In the genomic region with DNA sequence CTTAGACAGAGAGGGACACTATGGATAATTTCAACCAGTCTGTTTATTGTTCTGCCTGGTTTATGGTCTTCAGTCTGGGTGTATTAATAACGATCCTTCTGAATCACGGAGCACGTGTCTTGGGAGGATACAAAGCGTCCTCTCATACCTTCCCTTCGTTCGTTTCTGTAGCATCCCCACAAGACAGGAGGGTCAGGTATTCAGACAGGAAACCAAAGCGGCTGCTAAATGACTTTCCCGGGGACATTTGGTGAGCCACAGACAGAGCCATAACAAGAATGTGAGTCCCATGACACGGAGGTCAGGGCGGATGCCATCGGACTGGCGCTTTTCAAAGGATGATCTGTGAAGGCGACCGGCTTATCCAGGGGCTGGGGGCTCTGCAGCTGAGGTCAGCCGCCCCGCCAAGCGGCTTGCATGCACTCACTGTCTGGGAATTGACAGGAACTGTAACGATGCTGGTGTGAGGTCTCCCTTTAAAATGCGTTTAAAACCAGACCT, we compare ENCODE assay signal across 8 mouse cellular contexts.
DNase-seq lines count a peak whose midpoint lies in the region; ATAC-seq and TF ChIP-seq lines count a peak whose summit lies in the region.

No protein-coding gene starts in this region.

- intact Hi-C loops in left cerebral cortex, postnatal 36 days (cut with DNase I) = no loop called here

- 12% methylated on average over 19 of the region's 19 CpGs for WGBS in heart, embryonic 11.5 days (ENCODE audit: insufficient replicate concordance)
- 3% methylated on average over 19 of the region's 19 CpGs for WGBS in embryonic facial prominence, embryonic 12.5 days
- 7% methylated on average over 19 of the region's 19 CpGs for WGBS in intestine, postnatal 0 days
- 11% methylated on average over 19 of the region's 19 CpGs for WGBS in neural tube, embryonic 11.5 days

- 0 out of 2 replicates have a peak overlapping the region, but pooled peaks have one; percentile 8 for H3K4me3 ChIP-seq in heart, embryonic 11.5 days (ENCODE audit: low read depth, low read length)
- peak overlapping the region; percentile 17; the same call in 1 of the 2 replicates for H3K4me3 ChIP-seq in embryonic facial prominence, embryonic 12.5 days
- peak overlapping the region; percentile 11; the same call in 1 of the 2 replicates for H3K4me3 ChIP-seq in intestine, postnatal 0 days (ENCODE audit: low read depth, low read length)
- H3K4me3 ChIP-seq in neural tube, embryonic 11.5 days (ENCODE audit: low read depth, low read length) = 0 out of 2 replicates have a peak overlapping the region, but pooled peaks have one; percentile 6

- no peak for ATAC-seq in heart, embryonic 11.5 days (replicated peaks; ENCODE audit: insufficient number of reproducible peaks, low FRiP score, low TSS enrichment)
- 0 out of 2 replicates have a peak, but pooled peaks have one; percentile 41 for ATAC-seq in embryonic facial prominence, embryonic 12.5 days (ENCODE audit: insufficient number of reproducible peaks, insufficient read depth, low FRiP score, low TSS enrichment)
- ATAC-seq in intestine, postnatal 0 days = peak; percentile 67; the same call in 1 of the 2 replicates
- peak; percentile 64 for ATAC-seq in neural tube, embryonic 11.5 days (ENCODE audit: insufficient read depth, low FRiP score, low TSS enrichment)

- no peaks in the 10 kb centered on the region for H3K4me1 ChIP-seq in heart, embryonic 11.5 days (ENCODE audit: control insufficient read depth, insufficient read depth, low read length)
- peaks cover 23% of the 10 kb centered on the region for H3K4me1 ChIP-seq in embryonic facial prominence, embryonic 12.5 days
- H3K4me1 ChIP-seq in intestine, postnatal 0 days (replicated peaks; ENCODE audit: control insufficient read depth, insufficient read depth, low read length) = no peaks in the 10 kb centered on the region
- H3K4me1 ChIP-seq in neural tube, embryonic 11.5 days (ENCODE audit: control insufficient read depth, insufficient read depth, low read length) = peaks cover 9% of the 10 kb centered on the region; the same call in 1 of the 2 replicates

- no peaks in the 10 kb centered on the region for H3K27me3 ChIP-seq in heart, embryonic 11.5 days (ENCODE audit: control insufficient read depth, insufficient read depth, low read length)
- no peaks in the 10 kb centered on the region for H3K27me3 ChIP-seq in embryonic facial prominence, embryonic 12.5 days
- H3K27me3 ChIP-seq in intestine, postnatal 0 days (replicated peaks; ENCODE audit: control insufficient read depth, insufficient read depth, low read length) = no peaks in the 10 kb centered on the region
- no peaks in the 10 kb centered on the region for H3K27me3 ChIP-seq in neural tube, embryonic 11.5 days (ENCODE audit: control insufficient read depth, insufficient read depth, low read length)

- H3K9ac ChIP-seq in heart, embryonic 11.5 days (ENCODE audit: low read depth, low read length) = no peak overlapping the region
- peak overlapping the region; percentile 7; the same call in 1 of the 2 replicates for H3K9ac ChIP-seq in embryonic facial prominence, embryonic 12.5 days
- no peak overlapping the region for H3K9ac ChIP-seq in intestine, postnatal 0 days (ENCODE audit: low read depth, low read length)
- H3K9ac ChIP-seq in neural tube, embryonic 11.5 days (ENCODE audit: low read length) = peak overlapping the region; percentile 24

- no peaks in the 10 kb centered on the region for H3K36me3 ChIP-seq in heart, embryonic 11.5 days (ENCODE audit: control insufficient read depth, insufficient read depth, low read length)
- no peaks in the 10 kb centered on the region for H3K36me3 ChIP-seq in embryonic facial prominence, embryonic 12.5 days
- no peaks in the 10 kb centered on the region for H3K36me3 ChIP-seq in intestine, postnatal 0 days (ENCODE audit: control insufficient read depth, insufficient read depth)
- H3K36me3 ChIP-seq in neural tube, embryonic 11.5 days (ENCODE audit: control insufficient read depth, insufficient read depth, low read length) = no peaks in the 10 kb centered on the region

- H3K9me3 ChIP-seq in heart, embryonic 11.5 days (replicated peaks; ENCODE audit: control insufficient read depth, low read length) = no peaks in the 10 kb centered on the region
- H3K9me3 ChIP-seq in embryonic facial prominence, embryonic 12.5 days = no peaks in the 10 kb centered on the region
- no peaks in the 10 kb centered on the region for H3K9me3 ChIP-seq in intestine, postnatal 0 days (ENCODE audit: control insufficient read depth)
- no peaks in the 10 kb centered on the region for H3K9me3 ChIP-seq in neural tube, embryonic 11.5 days (ENCODE audit: control insufficient read depth, low read length)

- peak overlapping the region; percentile 53 for H3K4me2 ChIP-seq in heart, embryonic 11.5 days
- peak overlapping the region; percentile 51 for H3K4me2 ChIP-seq in embryonic facial prominence, embryonic 12.5 days (replicated peaks)
- peak overlapping the region; percentile 57 for H3K4me2 ChIP-seq in intestine, postnatal 0 days (replicated peaks; ENCODE audit: low read depth)
- H3K4me2 ChIP-seq in neural tube, embryonic 11.5 days (ENCODE audit: low read depth) = peak overlapping the region; percentile 32

- TF ChIP-seq CTCF in intestine, postnatal 0 days (IDR thresholded peaks at IDR 0.05; ENCODE audit: low read depth) = no peak

- no peak for DNase-seq in heart, adult 11 months
- DNase-seq in neural tube, embryonic 11.5 days (ENCODE audit: low spot score) = peak; percentile 67
- DNase-seq in frontal cortex, postnatal 25 days (ENCODE audit: low spot score in 2 of 2) = no peak
- DNase-seq in lung, postnatal 14 days = no peak
- no peak for DNase-seq in left cerebral cortex, postnatal 36 days (ENCODE audit: low spot score in 2 of 2)

- H3K27ac ChIP-seq in heart, embryonic 11.5 days (ENCODE audit: low read depth, low read length) = no peak overlapping the region
- peak overlapping the region; percentile 37 for H3K27ac ChIP-seq in embryonic facial prominence, embryonic 12.5 days
- no peak overlapping the region for H3K27ac ChIP-seq in intestine, postnatal 0 days (ENCODE audit: low read depth, low read length)
- H3K27ac ChIP-seq in neural tube, embryonic 11.5 days (ENCODE audit: low read depth, low read length) = peak overlapping the region; percentile 54; the same call in 1 of the 2 replicates

Comparison
In these comparisons a context has a peak if more than half of its experiments do, and no peak if none do; other contexts are left out.
1. H3K27ac ChIP-seq: peak in embryonic facial prominence, embryonic 12.5 days (single experiment) and neural tube, embryonic 11.5 days (single experiment); none in heart, embryonic 11.5 days (single experiment) and intestine, postnatal 0 days (single experiment).
2. H3K9ac ChIP-seq: peak in embryonic facial prominence, embryonic 12.5 days (single experiment) and neural tube, embryonic 11.5 days (single experiment); none in heart, embryonic 11.5 days (single experiment) and intestine, postnatal 0 days (single experiment).
3. Peak in every context shown above with its lines, with median percentiles within 50 percentile points of each other: H3K4me2 ChIP-seq and H3K4me3 ChIP-seq.